ENCODE assay signal across 8 mouse cellular contexts in the genomic region with DNA sequence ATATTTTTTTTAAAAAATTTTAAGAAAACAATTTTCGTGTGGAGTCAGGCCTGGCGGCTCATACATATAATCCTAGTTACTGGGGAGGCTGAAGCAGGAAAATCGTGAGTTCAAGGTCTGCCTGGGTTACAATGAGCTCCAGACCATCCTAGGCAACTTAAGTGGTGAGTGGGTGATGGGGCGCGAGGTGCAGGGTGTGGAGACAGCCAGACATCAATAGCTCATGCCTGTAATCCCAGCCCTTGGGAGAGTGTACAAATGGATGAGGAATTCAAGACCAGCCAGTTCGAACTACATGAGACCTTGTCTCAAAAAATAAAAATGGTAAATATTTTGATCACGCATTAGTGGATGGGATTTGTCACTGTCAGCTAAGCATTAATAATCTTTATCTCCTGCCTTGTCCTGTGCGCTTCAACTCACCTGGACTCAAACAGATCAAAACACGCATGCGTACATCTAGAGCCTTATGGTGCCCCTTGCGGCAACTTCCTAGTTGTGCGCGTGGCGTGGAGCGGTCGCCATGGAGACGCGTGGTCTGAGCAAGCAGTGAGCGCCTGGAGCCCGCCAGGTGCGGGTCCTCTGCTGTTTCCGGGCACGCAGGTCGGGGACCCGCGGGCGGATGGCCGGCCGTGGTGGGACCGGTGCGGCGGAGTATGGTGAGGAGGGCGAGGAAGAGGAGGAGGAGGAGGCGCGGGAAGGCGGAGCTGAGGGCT. TPM values are rescaled to one million over a fixed set of nuclear protein-coding genes. Genes with fewer than 3 reads are reported as not detected.
DNase-seq lines count a peak whose midpoint lies in the region; ATAC-seq and TF ChIP-seq lines count a peak whose summit lies in the region.

A gene (plus strand): TSS at position 473 of the 716 bp plus-strand sequence.

- ATAC-seq in midbrain, embryonic 12.5 days (ENCODE audit: low FRiP score, low read depth), result peak; percentile 62; the same call in 1 of the 2 replicates

- peak within 1 kb of the TSS; percentile 85 for H3K4me2 ChIP-seq in midbrain, embryonic 12.5 days (replicated peaks)

- H3K9me3 ChIP-seq in embryonic facial prominence, embryonic 10.5 days, result no peaks in the 10 kb centered on the region
- H3K9me3 ChIP-seq in midbrain, embryonic 12.5 days, result no peaks in the 10 kb centered on the region

- 12% methylated on average over 36 of the region's 36 CpGs for WGBS in embryonic facial prominence, embryonic 10.5 days
- WGBS in midbrain, embryonic 12.5 days, result 13% methylated on average over 33 of the region's 36 CpGs
- 11% methylated on average over 35 of the region's 36 CpGs for WGBS in small intestine, adult 2 months

- H3K9ac ChIP-seq in midbrain, embryonic 12.5 days (replicated peaks), result peak within 1 kb of the TSS; percentile 52; the same call in 1 of the 2 replicates

- H3K36me3 ChIP-seq in embryonic facial prominence, embryonic 10.5 days (replicated peaks), result no peaks in the 10 kb centered on the region
- no peaks in the 10 kb centered on the region for H3K36me3 ChIP-seq in midbrain, embryonic 12.5 days
- no peaks in the 10 kb centered on the region for H3K36me3 ChIP-seq in small intestine, adult 2 months (ENCODE audit: control insufficient read depth, insufficient read depth, low read length)

- peak; percentile 49; the same call in 1 of the 2 replicates for TF ChIP-seq CTCF in small intestine, adult 2 months (IDR thresholded peaks at IDR 0.05; ENCODE audit: extremely low read depth, insufficient read length, insufficient replicate concordance, low read depth, low read length)

- DNase-seq in adrenal gland, postnatal 10 days, result peak; percentile 84
- DNase-seq in embryonic facial prominence, embryonic 10.5 days (ENCODE audit: low spot score), result peak; percentile 87
- DNase-seq in heart, adult 11 months, result peak; percentile 95
- peak; percentile 87 for DNase-seq in kidney, adult 11 months
- peak; percentile 81 for DNase-seq in left cerebral cortex, postnatal 4 days
- DNase-seq in MN1 (ENCODE audit: low spot score), result no peak

- peak within 1 kb of the TSS; percentile 72 for H3K4me3 ChIP-seq in embryonic facial prominence, embryonic 10.5 days
- peak within 1 kb of the TSS; percentile 58 for H3K4me3 ChIP-seq in midbrain, embryonic 12.5 days
- H3K4me3 ChIP-seq in small intestine, adult 2 months (ENCODE audit: low read depth, low read length), result peak within 1 kb of the TSS; percentile 65

- peak within 1 kb of the TSS; percentile 44; the same call in 1 of the 2 replicates for H3K27ac ChIP-seq in embryonic facial prominence, embryonic 10.5 days (replicated peaks)
- H3K27ac ChIP-seq in midbrain, embryonic 12.5 days (replicated peaks), result no peak within 1 kb of the TSS
- H3K27ac ChIP-seq in small intestine, adult 2 months (ENCODE audit: insufficient read depth, low read depth, low read length), result no peak within 1 kb of the TSS

- intact Hi-C loops in left cerebral cortex, postnatal 4 days (cut with DNase I), result no loop called here

- peaks cover 37% of the 10 kb centered on the region for H3K27me3 ChIP-seq in embryonic facial prominence, embryonic 10.5 days (replicated peaks; ENCODE audit: low read depth, poor library complexity, severe bottlenecking)
- H3K27me3 ChIP-seq in midbrain, embryonic 12.5 days, result peaks cover 31% of the 10 kb centered on the region
- H3K27me3 ChIP-seq in small intestine, adult 2 months (ENCODE audit: control insufficient read depth, insufficient read depth, low read length), result no peaks in the 10 kb centered on the region

- no peak for TF ChIP-seq POLR2A in small intestine, adult 2 months (IDR thresholded peaks at IDR 0.05; ENCODE audit: low read depth, low read length)

- H3K4me1 ChIP-seq in embryonic facial prominence, embryonic 10.5 days, result peaks cover 7% of the 10 kb centered on the region
- peaks cover 7% of the 10 kb centered on the region; the same call in 1 of the 2 replicates for H3K4me1 ChIP-seq in midbrain, embryonic 12.5 days
- H3K4me1 ChIP-seq in small intestine, adult 2 months (ENCODE audit: control insufficient read depth, insufficient read depth, insufficient read length, low read length), result peaks cover 7% of the 10 kb centered on the region

RNA-seq across cellular contexts. Expression of the gene that starts here (rescaled TPM):
- not detected for total RNA-seq in adrenal gland, postnatal 10 days (2021)
- polyA plus RNA-seq in embryonic facial prominence, embryonic 10.5 days (2016; fragmentation: Nextera tagmentation; extraction: Ambion mirVana), result 0.65 and 0.99 TPM in 2 replicates
- total RNA-seq in left cerebral cortex, postnatal 4 days (2021), result 1 to 10 TPM; 4.6 to 4.8 TPM
- 0.40 and 1.1 TPM in 2 replicates for polyA plus RNA-seq in midbrain, embryonic 12.5 days (2016; fragmentation: Nextera tagmentation; extraction: Ambion mirVana)
- 0.18 and 0.39 TPM in 2 replicates for polyA plus RNA-seq in small intestine, adult 2 months (2012; rRNA removed)

Comparison
In these comparisons a context has a peak if more than half of its experiments do, and no peak if none do; other contexts are left out.
1. RNA of the gene that starts here (total RNA-seq): 4.6 to 4.8 TPM in left cerebral cortex, postnatal 4 days; not detected in adrenal gland, postnatal 10 days; every median in the first group is over 4 times any median in the second.
2. Peak in DNase-seq in adrenal gland, postnatal 10 days; RNA of the gene not detected or under 1 TPM.
3. Peak in DNase-seq, H3K4me3 ChIP-seq and H3K27ac ChIP-seq in embryonic facial prominence, embryonic 10.5 days; RNA of the gene not detected or under 1 TPM.
4. Peak in every context shown above with its lines, with median percentiles within 50 percentile points of each other: H3K4me3 ChIP-seq.